Mouse (Mus musculus) bone marrow macrophage, adult 2 months (primary cell): ENCODE data around the gene Phf11c.

Experiments used
- CTCF ChIP-seq: IDR thresholded peaks from 2 replicates; pipeline ENCODE4 v1.5.1; 2012; ENCODE audit warnings: low read depth, mild to moderate bottlenecking, low read length, moderate library complexity
- POLR2A ChIP-seq: IDR thresholded peaks from 2 replicates; pipeline ENCODE4 v1.6.1; 2012; ENCODE audit warnings: mild to moderate bottlenecking, low read depth, low read length, borderline replicate concordance

DNA sequence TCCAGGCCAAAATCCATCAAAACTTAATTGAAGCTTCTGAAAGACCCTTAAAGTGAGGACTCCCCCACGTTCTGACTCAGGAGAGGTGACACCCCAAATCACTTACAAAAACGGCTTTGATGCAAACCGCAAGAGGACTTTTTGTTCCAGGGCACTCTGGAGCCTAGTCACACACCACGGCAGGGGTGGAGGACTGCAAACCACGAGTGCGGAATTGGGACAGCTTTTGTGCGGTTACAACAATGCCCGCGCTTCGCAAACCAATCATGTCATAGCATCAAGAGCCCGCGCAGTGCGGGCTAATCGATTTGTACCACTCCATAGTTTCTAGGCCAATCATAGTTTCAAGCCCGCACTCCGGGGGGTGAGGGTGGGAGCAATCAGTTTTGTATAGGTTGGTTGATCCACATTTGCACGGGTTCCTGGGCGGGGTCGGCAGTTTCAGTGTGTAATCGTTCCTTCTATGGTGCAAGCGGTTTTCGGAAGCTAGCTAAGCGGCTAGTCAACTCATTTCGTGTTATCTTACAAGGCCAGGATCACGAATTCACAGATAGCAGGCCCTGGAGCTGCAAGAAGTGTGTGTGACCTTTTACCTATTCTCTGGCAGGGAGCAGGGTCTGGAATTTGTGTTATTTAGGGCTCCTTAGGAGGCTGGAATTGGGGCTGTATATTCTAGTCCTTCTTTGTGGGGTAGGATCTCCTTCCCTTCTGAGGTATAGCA lies 24.7 kb downstream of the Phf11c start:
- no peak for TF ChIP-seq POLR2A
- TF ChIP-seq CTCF: no peak
